Mouse (Mus musculus) brain, embryonic 14.5 days (tissue): ENCODE measurements around the gene Runx2. TPM values are rescaled to one million over a fixed set of nuclear protein-coding genes. Genes with fewer than 3 reads are reported as not detected.

Source experiments
- DNase-seq: peaks from one replicate; pipeline ENCODE4 v3.0.0-alpha.2; 2011; ENCODE audit warnings: low read depth
- CTCF ChIP-seq: fragments of 200-500 bp; IDR thresholded peaks from 2 replicates; pipeline ENCODE4 v1.5.1; 2012; ENCODE audit warnings: inconsistent platforms, mild to moderate bottlenecking, moderate library complexity, borderline replicate concordance; ENCODE audit not compliant: insufficient read depth, insufficient read length; ENCODE audit errors: extremely low read depth
- POLR2A ChIP-seq: fragments of 200-500 bp; IDR thresholded peaks from 2 replicates; pipeline ENCODE4 v1.6.1; 2012; ENCODE audit warnings: mild to moderate bottlenecking, inconsistent platforms, borderline replicate concordance; ENCODE audit not compliant: poor library complexity, insufficient read depth, insufficient read length, severe bottlenecking; ENCODE audit errors: extremely low read depth
- polyA plus RNA-seq: library from polyadenylated mRNA; depleted of rRNA; stranded (reverse); fragments of >200 nt; gene quantifications from 2 replicates; pipeline ENCODE4 v1.2.3, GENCODE M21; 2012

Runx2 gene
- polyA plus RNA-seq, 1 experiment = 2.6 TPM

GRCm38 (mm10) chr17:44547922-44548321, 266.7 kb downstream of the Runx2 start:
- no peak for TF ChIP-seq CTCF
- no peak for TF ChIP-seq POLR2A
- DNase-seq = no peak

- no peak for DNase-seq
- TF ChIP-seq POLR2A = no peak
- no peak for TF ChIP-seq CTCF
Measured at GRCm38 (mm10) chr17:44546801-44547200, 267.8 kb downstream of the Runx2 start.

GRCm38 (mm10) chr17:44545141-44545813, 269.3 kb downstream of the Runx2 start:
- no peak for TF ChIP-seq POLR2A
- no peak for TF ChIP-seq CTCF
- no peak for DNase-seq

- no peak for DNase-seq
- TF ChIP-seq POLR2A = no peak
- no peak for TF ChIP-seq CTCF
Measured at GRCm38 (mm10) chr17:44542706-44543105, 271.9 kb downstream of the Runx2 start.

GRCm38 (mm10) chr17:44540699-44541098, 273.9 kb downstream of the Runx2 start:
- DNase-seq = no peak
- no peak for TF ChIP-seq CTCF
- no peak for TF ChIP-seq POLR2A

- TF ChIP-seq POLR2A (no peak), CTCF (no peak)
- DNase-seq = no peak
Measured at GRCm38 (mm10) chr17:44538921-44539320, 275.7 kb downstream of the Runx2 start.

GRCm38 (mm10) chr17:44530000-44530399, 284.6 kb downstream of the Runx2 start:
- TF ChIP-seq CTCF (peak; percentile 17; the same call in 1 of the 2 replicates), POLR2A (no peak)
- peak; percentile 14 for DNase-seq

GRCm38 (mm10) chr17:44528617-44529016, 286.0 kb downstream of the Runx2 start:
- TF ChIP-seq POLR2A (no peak), CTCF (no peak)
- peak; percentile 72 for DNase-seq

GRCm38 (mm10) chr17:44524146-44524545, 290.5 kb downstream of the Runx2 start:
- DNase-seq = no peak
- no peak for TF ChIP-seq POLR2A
- no peak for TF ChIP-seq CTCF

GRCm38 (mm10) chr17:44522906-44523305, 291.7 kb downstream of the Runx2 start:
- TF ChIP-seq CTCF (no peak), POLR2A (no peak)
- no peak for DNase-seq

- peak; percentile 24 for DNase-seq
- TF ChIP-seq CTCF (no peak), POLR2A (no peak)
Measured at GRCm38 (mm10) chr17:44520122-44521075, 294.2 kb downstream of the Runx2 start.
